Mouse (Mus musculus) megakaryocyte, embryonic 14.5 days (primary cell): ENCODE results near the gene Clmp.

Experiments used
- FLI1 ChIP-seq: IDR thresholded peaks from 2 replicates; pipeline ENCODE4 v1.6.1; 2012; ENCODE audit warnings: low read length, inconsistent platforms, mixed read lengths
- GATA1 ChIP-seq: IDR thresholded peaks from 3 replicates; pipeline ENCODE4 v1.6.1; 2012; ENCODE audit warnings: mixed read lengths, low read length, inconsistent platforms, borderline replicate concordance

DNA sequence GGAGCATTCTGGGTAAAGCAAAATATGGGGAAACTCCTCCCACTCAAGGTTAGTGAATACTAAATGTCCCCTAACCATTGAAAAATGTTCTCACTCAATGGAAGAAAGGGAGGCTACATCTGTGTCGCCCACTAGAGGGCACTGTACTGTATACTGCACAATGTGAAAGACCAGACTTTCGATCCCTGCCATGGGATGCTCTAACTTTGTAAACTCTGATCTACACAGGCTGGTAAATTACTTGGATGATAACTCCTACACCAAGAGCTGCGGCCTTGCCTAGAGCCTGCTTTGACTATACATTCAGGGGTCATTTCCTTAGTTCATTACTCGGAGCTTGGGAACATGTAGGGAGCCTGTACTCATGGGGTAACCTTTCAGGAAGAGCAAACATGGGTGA is 70.6 kb downstream of the Clmp start:
- TF ChIP-seq GATA1 = no peak
- no peak for TF ChIP-seq FLI1
